Mouse (Mus musculus): Measurements from ENCODE around the gene Vmn1r28. TPM values are rescaled to one million over a fixed set of nuclear protein-coding genes. Genes with fewer than 3 reads are reported as not detected.

Vmn1r28 gene
- not detected for polyA plus RNA-seq (2017; shearing (Covaris generic))

DNA sequence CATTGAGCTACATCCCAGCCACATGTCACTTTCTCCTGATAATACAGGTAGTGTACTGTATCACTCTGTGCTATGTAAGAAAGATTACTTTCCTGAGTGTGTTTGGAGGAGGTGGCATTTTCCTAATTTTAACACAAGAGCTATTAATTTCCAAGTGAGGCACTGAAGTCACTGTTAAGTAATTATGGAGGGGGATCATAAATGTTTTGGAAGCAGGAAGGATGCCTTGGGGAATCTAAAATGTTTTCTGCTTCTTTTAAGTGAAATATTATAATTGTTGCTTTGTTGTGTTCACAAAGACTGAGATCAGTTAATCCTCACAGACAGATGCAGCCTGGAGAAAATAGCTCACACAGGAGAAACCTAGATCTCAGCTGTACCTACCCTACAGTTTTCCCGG is at the start of gene Vmn1r28:
TSS of gene Vmn1r28 (plus strand) at position 301 of the 400 bp plus-strand sequence.

GRCm38 (mm10) chr6:58218721-58219120 is 43.1 kb upstream of the Vmn1r28 start, which contains the start of gene Vmn1r27:
Gene Vmn1r27, minus strand, starts transcription at chr6:58218821.

GRCm38 (mm10) chr6:58301249-58301648 is 39.4 kb downstream of the Vmn1r28 start, which contains the start of gene Vmn1r29:
Gene Vmn1r29, plus strand, starts transcription at chr6:58301549.

Other genes with a start within 250 kb of the Vmn1r28 start
- gene Vmn1r26, start 246.9 kb upstream of the Vmn1r28 start, polyA plus RNA-seq (2017; shearing (Covaris generic)) = not detected
- not detected for gene Vmn1r27, start 43.2 kb upstream of the Vmn1r28 start, polyA plus RNA-seq (2017; shearing (Covaris generic))
- gene Vmn1r29, start 39.5 kb downstream of the Vmn1r28 start, polyA plus RNA-seq (2017; shearing (Covaris generic)) = not detected
- not detected for gene Vmn1r30, start 181.3 kb downstream of the Vmn1r28 start, polyA plus RNA-seq (2017; shearing (Covaris generic))
- gene Vmn1r31, start 213.3 kb downstream of the Vmn1r28 start, polyA plus RNA-seq (2017; shearing (Covaris generic)) = not detected